ENCODE assay signal across 17 mouse cellular contexts in genomic region chr1:39895506-39895905, GRCm38 (mm10). TPM values are rescaled to one million over a fixed set of nuclear protein-coding genes. Genes with fewer than 3 reads are reported as not detected.
DNase-seq lines count a peak whose midpoint lies in the region; ATAC-seq lines count a peak whose summit lies in the region.
"Had no signal": no experiment of that assay in that cellular context is flagged by ENCODE, and none has a peak within 500 bp of the region (broad histone marks: within the 10 kb centered on the region; RNA-seq: fewer than 3 reads in every experiment).

No protein-coding gene starts in this region.

- H3K9ac ChIP-seq in midbrain, embryonic 14.5 days (replicated peaks; ENCODE audit: low read length) = no peak overlapping the region
- H3K9ac ChIP-seq: embryonic facial prominence, embryonic 13.5 days; forebrain, embryonic 12.5 days; hindbrain, embryonic 14.5 days; kidney, embryonic 15.5 days; limb, embryonic 12.5 days; midbrain, embryonic 12.5 days; neural tube, embryonic 13.5 days had no signal

- no peak overlapping the region for H3K4me3 ChIP-seq in limb, embryonic 10.5 days
- H3K4me3 ChIP-seq in embryonic facial prominence, embryonic 10.5 days = no peak overlapping the region
- H3K4me3 ChIP-seq in midbrain, embryonic 14.5 days (replicated peaks; ENCODE audit: low read depth, low read length) = no peak overlapping the region
- H3K4me3 ChIP-seq: embryonic facial prominence, embryonic 13.5 days; forebrain, embryonic 12.5 days; kidney, embryonic 15.5 days; limb, embryonic 12.5 days; midbrain, embryonic 12.5 days; neural tube, embryonic 13.5 days had no signal

- no peaks in the 10 kb centered on the region for H3K9me3 ChIP-seq in limb, embryonic 10.5 days (replicated peaks)
- no peaks in the 10 kb centered on the region for H3K9me3 ChIP-seq in embryonic facial prominence, embryonic 10.5 days
- H3K9me3 ChIP-seq in midbrain, embryonic 14.5 days (ENCODE audit: control insufficient read depth, low read length) = no peaks in the 10 kb centered on the region
- H3K9me3 ChIP-seq: embryonic facial prominence, embryonic 13.5 days; forebrain, embryonic 12.5 days; kidney, embryonic 15.5 days; limb, embryonic 12.5 days; midbrain, embryonic 12.5 days; neural tube, embryonic 13.5 days had no signal

- H3K27me3 ChIP-seq in limb, embryonic 10.5 days (ENCODE audit: low read depth, poor library complexity, severe bottlenecking) = no peaks in the 10 kb centered on the region
- peaks cover 14% of the 10 kb centered on the region for H3K27me3 ChIP-seq in embryonic facial prominence, embryonic 10.5 days (replicated peaks; ENCODE audit: low read depth, poor library complexity, severe bottlenecking)
- no peaks in the 10 kb centered on the region for H3K27me3 ChIP-seq in midbrain, embryonic 14.5 days (ENCODE audit: control insufficient read depth, insufficient read depth, low read length)
- H3K27me3 ChIP-seq: embryonic facial prominence, embryonic 13.5 days; forebrain, embryonic 12.5 days; kidney, embryonic 15.5 days; limb, embryonic 12.5 days; neural tube, embryonic 13.5 days had no signal

- ATAC-seq in granulocyte monocyte progenitor cell, adult 5-6 weeks (replicated peaks; ENCODE audit: poor library complexity, severe bottlenecking) = peak; percentile 71
- no peak for ATAC-seq in midbrain, embryonic 14.5 days (ENCODE audit: low FRiP score, low TSS enrichment)

- DNase-seq in 416B (ENCODE audit: low read depth) = peak; percentile 80
- peak; percentile 79 for DNase-seq in A20 (ENCODE audit: low read depth, low spot score)
- DNase-seq in naive thymus-derived CD4-positive, alpha-beta T cell, adult 2 months (ENCODE audit: low read depth) = peak; percentile 68
- DNase-seq in limb, embryonic 10.5 days (ENCODE audit: low spot score) = no peak
- DNase-seq in embryonic facial prominence, embryonic 10.5 days (ENCODE audit: low spot score) = no peak
- no peak for DNase-seq in midbrain, embryonic 14.5 days
- DNase-seq: cerebellum, adult 9-10 months; lung, adult 2 months; right cerebral cortex, adult 18-20 months had no signal

- peaks cover 17% of the 10 kb centered on the region for H3K4me1 ChIP-seq in limb, embryonic 10.5 days
- H3K4me1 ChIP-seq in embryonic facial prominence, embryonic 10.5 days = peaks cover 30% of the 10 kb centered on the region
- peaks cover 11% of the 10 kb centered on the region for H3K4me1 ChIP-seq in midbrain, embryonic 14.5 days (ENCODE audit: control insufficient read depth, insufficient read depth, low read length)

- H3K27ac ChIP-seq in limb, embryonic 10.5 days = no peak overlapping the region
- no peak overlapping the region for H3K27ac ChIP-seq in embryonic facial prominence, embryonic 10.5 days (replicated peaks)
- no peak overlapping the region for H3K27ac ChIP-seq in midbrain, embryonic 14.5 days (replicated peaks; ENCODE audit: low read depth, low read length)
- H3K27ac ChIP-seq: embryonic facial prominence, embryonic 13.5 days; forebrain, embryonic 12.5 days; hindbrain, embryonic 14.5 days; kidney, embryonic 15.5 days; limb, embryonic 12.5 days; midbrain, embryonic 12.5 days; neural tube, embryonic 13.5 days had no signal

- WGBS in limb, embryonic 10.5 days = 15% methylated on average over 2 of the region's 2 CpGs
- 52% methylated on average over 2 of the region's 2 CpGs for WGBS in embryonic facial prominence, embryonic 10.5 days
- 36% methylated on average over 2 of the region's 2 CpGs for WGBS in midbrain, embryonic 14.5 days

- H3K4me2 ChIP-seq in midbrain, embryonic 14.5 days (ENCODE audit: low read length) = no peak overlapping the region
- H3K4me2 ChIP-seq: embryonic facial prominence, embryonic 13.5 days; forebrain, embryonic 12.5 days; hindbrain, embryonic 14.5 days; kidney, embryonic 15.5 days; limb, embryonic 12.5 days; midbrain, embryonic 12.5 days; neural tube, embryonic 13.5 days had no signal

- H3K36me3 ChIP-seq in limb, embryonic 10.5 days = no peaks in the 10 kb centered on the region
- no peaks in the 10 kb centered on the region for H3K36me3 ChIP-seq in embryonic facial prominence, embryonic 10.5 days (replicated peaks)
- no peaks in the 10 kb centered on the region for H3K36me3 ChIP-seq in midbrain, embryonic 14.5 days (ENCODE audit: control insufficient read depth, insufficient read depth, low read length)
- H3K36me3 ChIP-seq: embryonic facial prominence, embryonic 13.5 days; forebrain, embryonic 12.5 days; kidney, embryonic 15.5 days; limb, embryonic 12.5 days; midbrain, embryonic 12.5 days; neural tube, embryonic 13.5 days had no signal

RNA-seq across cellular contexts. Expression of gene Map4k4, which starts 5.2 kb away (rescaled TPM):
- 24.6 and 38.5 TPM in 2 replicates for total RNA-seq in granulocyte monocyte progenitor cell, adult 5-6 weeks (2014; fragmentation: Nextera tagmentation)
- 58.2 and 64.7 TPM in 2 replicates for total RNA-seq in granulocyte monocyte progenitor cell, adult 5-6 weeks (2017)
- polyA plus RNA-seq in limb, embryonic 10.5 days (2016; fragmentation: Nextera tagmentation; extraction: Ambion mirVana) = 33.8 and 45.4 TPM in 2 replicates
- polyA plus RNA-seq in embryonic facial prominence, embryonic 10.5 days (2016; fragmentation: Nextera tagmentation; extraction: Ambion mirVana) = 37.6 and 41.4 TPM in 2 replicates
- 48.9 and 56.7 TPM in 2 replicates for polyA plus RNA-seq in midbrain, embryonic 14.5 days (2014; fragmentation: Nextera tagmentation; extraction: Ambion mirVana)

Comparison
In these comparisons a context has a peak if more than half of its experiments do, and no peak if none do; other contexts are left out.
1. DNase-seq: peak in 416B (single experiment), A20 (single experiment) and naive thymus-derived CD4-positive, alpha-beta T cell, adult 2 months (single experiment); none in limb, embryonic 10.5 days (single experiment), embryonic facial prominence, embryonic 10.5 days (single experiment) and midbrain, embryonic 14.5 days (single experiment).